Mouse (Mus musculus) heart, embryonic 14.5 days (tissue): ENCODE measurements at regions not wholly inside any gene's neighbourhood (a gene's known extent, or its start where the extent isn't known, plus 50 kb on each side); places are given as distances from the start of the nearest gene placed in this dataset.

Experiments
- ATAC-seq: fragments of 200-750 bp; cut with Nextera tagmentation; 2 replicates; pipeline ENCODE4 v1.8.0; 2017; ENCODE audit warnings: low read depth, moderate TSS enrichment; ENCODE audit not compliant: insufficient number of reproducible peaks, insufficient read depth, low FRiP score
- H3K27ac ChIP-seq, 2 experiments: fragments of 200-500 bp in 1 of 2; fragments of 300-500 bp in 1 of 2; sonication (generic) in 1 of 2; replicated peaks in 1 of 2; 2 replicates each; pipeline ENCODE4 v1.5.1; 2012 to 2014; ENCODE audit warnings: low read depth in 2 of 2, low read length in 2 of 2, control low read depth in 1 of 2, mild to moderate bottlenecking in 1 of 2, mixed read lengths in 1 of 2; ENCODE audit not compliant: control insufficient read depth in 1 of 2, insufficient read depth in 1 of 2
- H3K27me3 ChIP-seq: fragments of 300-500 bp; sonication (generic); 2 replicates; pipeline ENCODE4 v1.6.1; 2014; ENCODE audit warnings: mild to moderate bottlenecking, low read length, control low read depth; ENCODE audit not compliant: control insufficient read depth, insufficient read depth
- H3K36me3 ChIP-seq: fragments of 300-500 bp; sonication (generic); 2 replicates; pipeline ENCODE4 v1.6.1; 2014; ENCODE audit warnings: mild to moderate bottlenecking, control low read depth, low read length, mixed read lengths; ENCODE audit not compliant: control insufficient read depth, insufficient read depth
- H3K4me1 ChIP-seq, 2 experiments: fragments of 200-500 bp in 1 of 2; fragments of 300-500 bp in 1 of 2; sonication (generic) in 1 of 2; 2 replicates each; pipeline ENCODE4 v1.6.1; 2012 to 2014; ENCODE audit warnings: low read length in 2 of 2, control low read depth in 1 of 2, mixed read lengths in 1 of 2; ENCODE audit not compliant: control insufficient read depth in 2 of 2, insufficient read depth in 2 of 2
- H3K4me2 ChIP-seq: fragments of 300-500 bp; sonication (generic); 2 replicates; pipeline ENCODE4 v1.6.1; 2014; ENCODE audit warnings: mild to moderate bottlenecking, low read length
- H3K4me3 ChIP-seq, 2 experiments: fragments of 200-500 bp in 1 of 2; fragments of 300-500 bp in 1 of 2; sonication (generic) in 1 of 2; 2 replicates each; pipeline ENCODE4 v1.5.1; 2012 to 2014; ENCODE audit warnings: low read length in 2 of 2, mild to moderate bottlenecking in 2 of 2, control low read depth in 1 of 2, low read depth in 1 of 2, moderate library complexity in 1 of 2; ENCODE audit not compliant: control insufficient read depth in 1 of 2, insufficient read depth in 1 of 2
- H3K9ac ChIP-seq: fragments of 300-500 bp; sonication (generic); 2 replicates; pipeline ENCODE4 v1.6.1; 2014; ENCODE audit warnings: mild to moderate bottlenecking, low read length
- H3K9me3 ChIP-seq: fragments of 300-500 bp; sonication (generic); 2 replicates; pipeline ENCODE4 v1.6.1; 2016; ENCODE audit warnings: low read length, control low read depth; ENCODE audit not compliant: control insufficient read depth
- WGBS: fragments of 180-500 bp; shearing (Covaris S2); extraction: QIAGEN DNeasy Blood & Tissue Kit; methylation state at CpG from one replicate; pipeline ENCODE4 v1.1.7; 2014; 5-methylcytosine and 5-hydroxymethylcytosine counted together

- H3K4me3 ChIP-seq, result no peak overlapping the region
Measured at GRCm38 (mm10) chr17:87563375-87563774, 72.4 kb upstream of the Epcam start.

GRCm38 (mm10) chr17:87565631-87566030, 70.1 kb upstream of the Epcam start:
- Histone ChIP-seq H3K9ac (no peak overlapping the region), H3K27me3 (peaks cover 5% of the 10 kb centered on the region; the same call in 1 of the 2 replicates), H3K4me3 (no peak overlapping the region), H3K4me1 (no peaks in the 10 kb centered on the region), H3K36me3 (no peaks in the 10 kb centered on the region), H3K9me3 (no peaks in the 10 kb centered on the region), H3K27ac (no peak overlapping the region), H3K4me2 (no peak overlapping the region)
- 69% methylated on average over 4 of the region's 4 CpGs for WGBS
- ATAC-seq, result no peak

More at GRCm38 (mm10) chr17:87563375-87563774, 72.4 kb upstream of the Epcam start:
- 78% methylated on average over 5 of the region's 5 CpGs for WGBS
- ATAC-seq, result no peak
- Histone ChIP-seq H3K9me3 (no peaks in the 10 kb centered on the region), H3K4me2 (no peak overlapping the region), H3K27me3 (no peaks in the 10 kb centered on the region), H3K36me3 (no peaks in the 10 kb centered on the region), H3K9ac (no peak overlapping the region), H3K27ac (no peak overlapping the region), H3K4me1 (no peaks in the 10 kb centered on the region)

GRCm38 (mm10) chr17:87566296-87566695, 69.5 kb upstream of the Epcam start:
- no peak overlapping the region for H3K4me2 ChIP-seq
- no peak overlapping the region for H3K4me3 ChIP-seq
- no peaks in the 10 kb centered on the region for H3K36me3 ChIP-seq
- no peaks in the 10 kb centered on the region for H3K9me3 ChIP-seq
- no peak for ATAC-seq
- H3K9ac ChIP-seq, result no peak overlapping the region
- H3K27me3 ChIP-seq, result peaks cover 5% of the 10 kb centered on the region; the same call in 1 of the 2 replicates
- H3K4me1 ChIP-seq, result peaks cover 4 to 5% of the 10 kb centered on the region in 2 experiments
- WGBS, result 71% methylated on average over 3 of the region's 3 CpGs
- H3K27ac ChIP-seq, result no peak overlapping the region

DNA sequence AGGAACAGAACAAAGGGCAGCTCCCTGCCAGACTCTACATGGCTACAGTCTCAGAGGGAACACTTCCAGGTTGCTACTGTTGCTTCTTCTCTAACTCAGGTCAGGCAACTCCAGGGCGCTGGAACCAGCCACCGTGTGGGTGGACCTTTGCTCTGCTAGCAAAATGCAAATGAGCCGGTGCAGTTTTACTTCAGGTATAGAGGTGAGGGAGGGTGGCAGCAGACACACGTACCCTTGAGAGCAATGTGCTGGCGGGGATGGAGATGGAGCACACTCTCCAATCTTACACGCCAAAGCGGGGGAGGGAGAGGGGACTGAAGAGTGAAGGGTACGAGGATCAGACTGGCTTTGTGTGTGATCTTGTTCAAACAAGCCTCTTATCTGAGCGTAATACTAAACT, 68.8 kb upstream of the Epcam start:
- H3K27ac ChIP-seq, result no peak overlapping the region
- no peaks in the 10 kb centered on the region for H3K9me3 ChIP-seq
- no peak overlapping the region for H3K4me2 ChIP-seq
- H3K27me3 ChIP-seq, result peaks cover 5% of the 10 kb centered on the region; the same call in 1 of the 2 replicates
- peaks cover 4 to 7% of the 10 kb centered on the region in 2 experiments for H3K4me1 ChIP-seq
- H3K4me3 ChIP-seq, result no peak overlapping the region
- WGBS, result 41% methylated on average over 9 of the region's 9 CpGs
- H3K36me3 ChIP-seq, result no peaks in the 10 kb centered on the region
- no peak overlapping the region for H3K9ac ChIP-seq
- no peak for ATAC-seq

- Histone ChIP-seq H3K27me3 (peaks cover 5% of the 10 kb centered on the region; the same call in 1 of the 2 replicates), H3K27ac (no peak overlapping the region), H3K4me2 (no peak overlapping the region), H3K9me3 (no peaks in the 10 kb centered on the region), H3K9ac (no peak overlapping the region), H3K4me3 (no peak overlapping the region), H3K36me3 (no peaks in the 10 kb centered on the region), H3K4me1 (peaks cover 4 to 7% of the 10 kb centered on the region in 2 experiments)
- 29% methylated on average over 2 of the region's 2 CpGs for WGBS
- no peak for ATAC-seq
Measured at GRCm38 (mm10) chr17:87567475-87567874, 68.3 kb upstream of the Epcam start.

DNA sequence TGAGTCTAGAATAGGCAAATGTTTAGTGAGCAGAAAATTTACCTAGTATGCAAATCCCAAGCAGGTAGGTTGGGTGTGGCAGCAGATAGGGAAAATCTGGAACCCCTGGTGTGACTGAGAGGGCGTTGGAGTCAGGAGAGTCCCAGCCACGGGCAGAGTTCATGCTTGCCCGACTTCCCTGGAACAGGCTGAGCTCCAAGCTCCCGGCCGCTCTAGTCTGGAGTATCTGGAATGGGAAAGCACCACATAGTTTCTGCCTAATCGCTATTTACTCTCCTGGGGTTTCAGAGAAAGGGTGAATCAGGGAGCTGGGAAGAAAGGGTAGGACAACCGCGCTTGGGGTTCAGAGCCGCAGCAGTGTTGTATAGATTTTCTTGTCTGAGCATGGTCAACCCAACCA, 65.8 kb upstream of the Epcam start:
- WGBS, result 63% methylated on average over 9 of the region's 9 CpGs

GRCm38 (mm10) chr17:87570676-87571344, 65.0 kb upstream of the Epcam start:
- Histone ChIP-seq H3K4me1 (peaks cover 4 to 7% of the 10 kb centered on the region in 2 experiments), H3K4me2 (peak overlapping the region; percentile 72), H3K9me3 (no peaks in the 10 kb centered on the region), H3K9ac (0 out of 2 replicates have a peak overlapping the region, but pooled peaks have one; percentile 54), H3K36me3 (no peaks in the 10 kb centered on the region), H3K27ac (no peak overlapping the region), H3K27me3 (peaks cover 5% of the 10 kb centered on the region; the same call in 1 of the 2 replicates), H3K4me3 (peak overlapping the region in 1 of 2 experiments; percentile 26; a peak in 1 of 4 replicates)
- no peak for ATAC-seq
- WGBS, result 46% methylated on average over 18 of the region's 18 CpGs

More for the DNA sequence above, 65.8 kb upstream of the Epcam start:
- no peaks in the 10 kb centered on the region for H3K9me3 ChIP-seq
- no peak overlapping the region for H3K9ac ChIP-seq
- peaks cover 5% of the 10 kb centered on the region; the same call in 1 of the 2 replicates for H3K27me3 ChIP-seq
- ATAC-seq, result no peak
- H3K4me1 ChIP-seq, result peaks cover 4 to 7% of the 10 kb centered on the region in 2 experiments
- H3K36me3 ChIP-seq, result no peaks in the 10 kb centered on the region
- no peak overlapping the region for H3K4me2 ChIP-seq
- no peak overlapping the region for H3K4me3 ChIP-seq
- H3K27ac ChIP-seq, result no peak overlapping the region
